Mouse (Mus musculus): ENCODE measurements around the gene Ttll11.

Gene Ttll11

GRCm38 (mm10) chr2:35898425-35899134, 81.1 kb downstream of the Ttll11 start:
- peak; percentile 22 for DNase-seq

DNA sequence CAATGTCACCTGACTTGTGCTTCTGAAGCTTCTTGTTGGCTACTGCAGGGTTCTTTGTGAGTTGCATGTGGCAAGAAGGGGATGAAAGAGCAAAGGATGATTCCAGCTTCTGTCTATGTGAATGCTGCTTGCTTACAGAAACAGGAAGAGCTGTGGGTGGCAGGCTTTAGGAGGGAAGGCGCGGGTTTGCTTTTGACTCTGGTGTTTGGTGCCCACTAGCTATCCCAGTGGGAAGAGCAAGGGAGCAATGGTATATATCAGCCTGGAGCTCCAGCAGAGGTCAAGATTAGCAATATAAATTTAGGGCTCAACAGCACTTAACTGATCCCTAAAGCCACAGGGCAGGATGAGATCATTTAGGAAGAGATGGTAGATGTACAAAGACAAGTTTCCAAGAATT, 82.6 kb downstream of the Ttll11 start:
- DNase-seq: no peak

DNA sequence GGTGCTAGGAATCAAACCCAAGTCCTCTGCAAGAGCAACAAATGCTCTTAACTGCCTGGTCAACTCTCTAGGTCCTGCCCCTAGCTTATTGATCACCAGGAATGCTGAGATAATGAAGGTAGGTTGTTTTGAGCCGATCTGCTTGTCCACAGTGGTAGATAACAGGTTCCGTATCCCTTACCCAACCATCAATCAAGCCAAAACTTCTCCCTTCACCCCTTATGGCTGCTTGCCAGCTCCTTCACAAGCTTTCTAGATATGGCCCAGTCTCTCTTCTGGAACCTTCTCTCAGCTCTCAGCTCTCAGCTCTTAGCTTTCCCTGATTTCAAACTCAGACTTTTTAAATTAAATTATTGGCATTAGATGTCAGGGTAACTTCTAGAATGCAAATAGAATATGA, 85.2 kb downstream of the Ttll11 start:
- DNase-seq: no peak

DNA sequence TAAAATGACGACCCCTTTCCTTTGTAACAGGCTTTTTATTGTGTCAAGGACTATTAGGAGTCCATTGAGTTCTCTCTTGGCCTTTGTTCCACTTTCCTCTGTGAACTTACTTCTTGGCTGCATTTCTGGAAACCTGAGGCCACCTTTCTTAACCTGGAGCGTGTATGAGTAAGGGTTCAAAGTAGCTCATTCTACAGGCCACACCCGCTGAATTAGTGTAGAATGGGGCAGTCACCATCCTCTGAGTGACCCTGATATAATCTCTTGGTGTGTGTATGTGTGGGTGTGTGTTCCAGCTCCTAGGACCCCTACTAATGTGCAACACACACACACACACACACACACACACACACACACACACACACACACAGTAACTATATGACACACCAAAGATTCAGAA, 89.1 kb downstream of the Ttll11 start:
- no peak for DNase-seq

DNA sequence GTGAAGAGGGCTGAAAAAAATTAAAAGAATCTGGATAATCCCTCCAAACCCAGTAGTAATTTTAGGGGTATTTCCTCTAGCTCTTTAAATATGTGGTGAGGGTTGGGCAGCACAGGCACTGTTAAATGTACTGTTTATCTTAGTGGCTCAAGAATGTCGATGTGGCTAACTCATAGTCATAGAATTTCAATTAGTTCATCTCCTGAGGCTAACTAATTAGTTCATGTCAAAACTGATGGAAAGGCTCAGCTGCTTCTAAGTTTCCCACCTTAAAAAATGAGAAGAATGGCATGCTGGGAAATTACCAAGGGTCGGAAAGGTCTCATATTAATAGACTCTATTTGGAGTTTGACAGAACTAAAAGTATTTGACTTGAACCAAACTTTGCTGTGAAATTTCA, 89.9 kb downstream of the Ttll11 start:
- DNase-seq: no peak

GRCm38 (mm10) chr2:35884296-35884695, 95.4 kb downstream of the Ttll11 start:
- DNase-seq: peak; percentile 28

DNA sequence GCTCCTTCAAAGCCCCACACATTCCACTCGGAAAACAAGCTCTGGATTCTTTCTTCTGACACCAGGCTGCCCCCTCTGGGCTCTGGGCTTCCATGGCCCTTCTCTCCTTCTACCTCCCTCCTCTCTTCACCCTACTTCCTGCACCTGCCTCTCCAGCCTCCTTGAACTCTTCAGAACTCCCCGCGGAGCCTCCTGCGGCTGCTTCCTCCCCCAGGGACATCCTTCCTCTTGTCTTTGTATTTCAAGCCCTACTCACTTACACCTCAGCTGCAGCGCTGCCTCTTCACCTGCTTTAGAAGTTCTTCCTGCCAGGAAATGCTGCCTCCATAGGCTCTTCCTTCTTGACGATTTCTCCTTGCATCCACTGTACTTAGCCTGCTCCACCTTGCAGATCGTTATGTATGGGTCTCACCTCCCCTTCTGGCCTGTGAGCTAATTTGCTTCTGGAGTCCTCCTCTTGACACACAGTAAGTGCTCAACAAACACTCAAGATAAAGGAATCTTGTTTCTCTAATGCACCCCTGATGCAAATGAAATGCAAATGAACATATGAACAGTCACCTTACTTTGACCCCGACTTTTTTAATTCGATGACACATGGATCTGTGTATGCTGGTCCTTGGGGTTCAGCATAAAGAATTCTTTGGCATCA, 97.3 kb downstream of the Ttll11 start:
- no peak for DNase-seq

GRCm38 (mm10) chr2:35881896-35882295, 97.8 kb downstream of the Ttll11 start:
- DNase-seq: no peak

DNA sequence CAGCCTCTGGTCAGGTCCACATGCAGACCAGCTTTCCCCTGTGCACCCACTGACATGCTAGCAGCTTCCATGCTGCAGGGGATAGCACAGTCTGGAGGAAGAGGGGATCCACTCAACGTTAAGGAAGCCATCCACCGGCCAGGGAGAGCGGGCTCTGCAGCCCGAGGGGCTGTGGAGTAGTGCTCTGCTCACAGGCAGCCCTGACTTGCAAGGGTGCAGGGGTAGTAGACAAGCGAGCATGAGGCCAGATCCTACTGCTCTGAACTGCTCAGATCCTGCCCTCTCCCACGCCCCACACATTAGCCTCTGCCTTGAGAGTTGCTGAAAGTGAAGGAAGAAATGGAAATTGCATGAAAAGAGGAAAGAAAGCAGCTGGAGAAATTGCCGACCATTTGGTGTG, 99.4 kb downstream of the Ttll11 start:
- peak; percentile 19 for DNase-seq

GRCm38 (mm10) chr2:35879887-35880286, 99.8 kb downstream of the Ttll11 start:
- no peak for DNase-seq

DNA sequence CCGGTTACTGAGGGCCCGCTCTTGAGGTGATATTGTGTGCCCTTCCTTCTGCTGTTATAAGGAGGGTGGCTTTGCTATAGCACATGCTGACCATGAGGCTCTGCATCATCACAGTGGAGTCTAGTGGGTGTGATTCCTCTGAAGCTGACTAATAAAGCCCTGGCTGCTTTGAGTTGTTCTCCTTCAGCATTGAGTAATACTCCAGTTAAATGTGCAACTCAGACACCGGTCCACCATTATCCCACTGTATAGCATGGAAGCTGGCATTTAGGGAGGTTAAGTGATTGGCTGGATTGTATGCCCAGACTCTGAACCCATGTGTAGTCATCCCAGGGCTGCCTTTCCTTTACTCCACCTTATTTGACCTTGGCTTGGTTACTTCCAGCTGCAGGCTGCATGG, 101.2 kb downstream of the Ttll11 start:
- no peak for DNase-seq

DNA sequence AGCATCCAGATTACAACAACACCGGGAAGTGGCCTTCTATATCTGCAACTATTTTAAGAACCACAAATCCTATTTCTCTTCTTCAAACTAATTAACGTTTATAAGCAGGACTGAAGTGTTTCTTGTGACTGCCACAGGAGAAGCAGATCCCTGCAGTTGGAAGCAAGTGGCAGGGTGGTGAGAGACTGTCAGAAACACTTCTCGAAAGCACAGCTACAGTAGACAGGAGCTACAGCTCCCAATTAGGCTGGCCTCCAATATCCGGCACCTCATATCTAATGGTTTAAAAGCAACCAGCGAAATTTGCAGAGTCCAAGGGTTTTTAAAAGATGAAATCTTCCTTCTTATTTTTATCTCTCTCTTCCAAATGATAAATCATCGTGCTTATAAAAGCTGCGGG, 104.1 kb downstream of the Ttll11 start:
- no peak for DNase-seq

DNA sequence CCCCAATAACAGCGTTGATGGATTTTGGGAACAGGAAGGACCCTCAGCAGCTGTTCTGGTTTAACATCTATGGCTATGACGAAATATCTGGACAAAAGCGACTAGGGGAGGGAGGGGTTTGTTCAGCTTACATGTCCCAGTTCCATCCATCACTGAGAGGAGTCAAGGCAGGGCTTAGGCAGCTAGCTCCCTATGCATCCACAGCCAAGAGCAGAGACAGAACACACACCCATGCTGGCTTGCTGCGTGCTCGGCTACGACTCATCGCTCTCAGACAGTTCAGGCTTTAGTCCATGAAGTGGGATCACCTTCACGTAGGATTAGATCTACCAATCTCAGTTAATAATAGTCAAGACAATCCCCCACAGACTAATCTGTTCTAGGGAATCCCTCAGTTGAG, 105.3 kb downstream of the Ttll11 start:
- no peak for DNase-seq

GRCm38 (mm10) chr2:35869165-35869564, 110.5 kb downstream of the Ttll11 start:
- no peak for DNase-seq

- DNase-seq: no peak
These were observed 116.4 kb downstream of the Ttll11 start for GRCm38 (mm10) chr2:35863284-35863683.

DNA sequence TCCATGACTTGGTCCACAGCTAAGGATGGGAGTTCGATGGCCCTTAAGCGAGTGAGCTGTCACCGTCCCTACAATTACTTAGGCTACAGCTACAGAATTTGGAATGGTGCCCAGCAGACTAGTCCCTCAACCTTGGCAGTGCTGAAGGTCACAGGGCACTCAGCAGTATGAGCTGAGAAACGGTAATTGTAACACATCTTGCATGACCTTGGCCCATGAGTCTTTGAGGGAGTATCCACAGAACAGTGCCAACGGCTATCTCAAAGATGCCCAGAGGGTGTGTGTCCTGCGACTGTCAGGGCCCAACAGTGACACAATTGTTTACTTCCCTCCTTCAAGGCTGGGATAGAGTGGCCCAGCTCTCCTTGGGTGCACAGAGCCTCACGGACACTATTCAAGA, 118.5 kb downstream of the Ttll11 start:
- no peak for DNase-seq

- DNase-seq: no peak
These were observed 119.3 kb downstream of the Ttll11 start for GRCm38 (mm10) chr2:35860394-35860744.

GRCm38 (mm10) chr2:35859708-35860393, 119.9 kb downstream of the Ttll11 start:
- no peak for DNase-seq

GRCm38 (mm10) chr2:35858281-35858680, 121.4 kb downstream of the Ttll11 start:
- DNase-seq: no peak

- no peak for DNase-seq
These were observed 122.8 kb downstream of the Ttll11 start for GRCm38 (mm10) chr2:35856901-35857300.

GRCm38 (mm10) chr2:35854877-35855276, 124.8 kb downstream of the Ttll11 start:
- no peak for DNase-seq

GRCm38 (mm10) chr2:35852971-35853370, 126.7 kb downstream of the Ttll11 start:
- no peak for DNase-seq

DNA sequence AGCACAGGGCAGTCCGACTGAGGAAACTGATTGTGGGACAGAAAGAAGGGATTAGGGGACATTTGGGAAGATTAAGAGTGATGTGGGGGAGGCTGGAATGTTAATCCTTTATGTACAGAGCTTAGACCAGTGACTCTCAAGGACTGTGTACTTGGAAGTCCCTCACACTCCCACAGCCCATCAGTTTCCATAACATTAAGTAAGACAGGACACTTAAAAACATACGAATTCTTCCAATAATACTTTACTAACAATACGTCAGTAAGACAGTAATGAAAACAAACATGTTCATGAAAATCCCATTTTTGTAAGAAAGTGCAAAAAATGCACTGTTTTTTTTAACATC, 127.6 kb downstream of the Ttll11 start:
- no peak for DNase-seq

DNA sequence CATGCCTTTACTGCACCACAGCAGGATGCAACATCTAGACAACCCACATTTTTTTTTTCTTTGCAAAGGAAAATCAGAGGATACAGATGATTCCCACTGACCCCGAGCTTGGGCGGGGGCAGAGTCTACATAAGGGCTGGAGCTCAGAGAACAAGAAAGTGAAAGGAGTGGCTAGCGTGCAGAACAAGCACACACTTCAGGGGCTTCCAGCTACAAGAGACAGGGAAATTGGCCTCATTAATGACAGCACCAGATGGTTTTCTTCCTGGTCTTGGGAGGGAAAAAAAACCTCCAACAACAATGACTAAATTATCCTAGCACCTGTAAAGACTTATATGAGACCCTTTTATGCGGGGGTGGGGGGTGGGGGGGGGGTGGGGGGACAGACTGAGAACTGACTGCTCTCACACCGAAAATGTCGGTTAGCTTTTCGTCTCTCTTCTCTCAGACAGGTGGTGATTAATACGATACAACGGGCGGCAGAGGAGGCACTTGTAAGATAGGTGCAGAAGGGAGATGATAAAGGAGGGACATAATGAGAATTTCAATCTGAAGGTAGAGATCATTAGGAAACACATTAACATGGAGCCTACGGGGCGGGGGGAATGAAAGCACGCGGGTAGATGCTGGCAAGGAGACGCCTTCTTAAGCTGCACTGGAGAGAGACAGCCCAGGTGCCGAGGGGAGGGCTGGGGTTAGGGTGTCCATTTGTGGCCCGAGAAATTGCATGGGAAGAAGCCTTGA, 128.1 kb downstream of the Ttll11 start:
- DNase-seq: no peak

Data from kidney, postnatal 14 days (tissue).